Mouse (Mus musculus) NIH3T3 (cell line): ENCODE results near the gene Gm10715.
"Not testable (repeated sequence)": the region's sequence is repeated elsewhere in the genome, so short reads cannot be mapped to it uniquely, and the experiment has no call there.

Source experiments
- DNase-seq: peaks from one replicate; pipeline ENCODE4 v3.0.0-alpha.2; 2012; ENCODE audit warnings: low read depth

Gm10715 gene

GRCm38 (mm10) chr9:3024912-3025467 is 11.7 kb upstream of the Gm10715 start, which contains the start of gene Gm10717:
TSS of gene Gm10717 (plus strand) at chr9:3025417.
- not testable (repeated sequence) for DNase-seq

DNA sequence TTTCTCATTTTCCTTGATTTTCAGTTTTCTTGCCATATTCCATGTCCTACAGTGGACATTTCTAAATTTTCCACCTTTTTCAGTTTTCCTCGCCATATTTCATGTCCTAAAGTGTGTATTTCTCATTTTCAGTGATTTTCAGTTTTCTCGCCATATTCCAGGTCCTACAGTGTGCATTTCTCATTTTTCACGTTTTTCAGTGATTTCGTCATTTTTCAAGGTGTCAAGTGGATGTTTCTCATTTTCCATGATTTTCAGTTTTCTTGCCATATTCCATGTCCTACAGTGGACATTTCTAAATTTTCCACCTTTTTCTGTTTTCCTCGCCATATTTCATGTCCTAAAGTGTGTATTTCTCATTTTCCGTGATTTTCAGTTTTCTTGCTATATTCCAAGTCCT is 11.0 kb upstream of the Gm10715 start:
- not testable (repeated sequence) for DNase-seq

GRCm38 (mm10) chr9:3026136-3026535 is 10.5 kb upstream of the Gm10715 start:
- DNase-seq: not testable (repeated sequence)

DNA sequence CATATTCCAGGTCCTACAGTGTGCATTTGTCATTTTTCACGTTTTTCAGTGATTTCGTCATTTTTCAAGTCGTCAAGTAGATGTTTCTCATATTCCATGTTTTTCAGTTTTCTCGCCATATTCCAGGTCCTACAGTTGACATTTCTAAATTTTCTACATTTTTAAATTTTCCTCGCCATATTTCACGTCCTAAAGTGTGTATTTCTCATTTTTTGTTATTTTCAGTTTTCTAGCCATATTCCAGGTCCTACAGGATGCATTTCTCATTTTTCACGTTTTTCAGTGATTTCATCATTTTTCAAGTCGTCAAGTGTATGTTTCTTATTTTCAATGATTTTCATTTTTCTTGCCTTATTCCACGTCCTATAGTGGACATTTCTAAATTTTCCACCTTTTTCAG is 9.9 kb upstream of the Gm10715 start:
- DNase-seq: not testable (repeated sequence)

- peak; percentile 60 for DNase-seq
These were observed 9.5 kb upstream of the Gm10715 start for GRCm38 (mm10) chr9:3027200-3027599.

DNA sequence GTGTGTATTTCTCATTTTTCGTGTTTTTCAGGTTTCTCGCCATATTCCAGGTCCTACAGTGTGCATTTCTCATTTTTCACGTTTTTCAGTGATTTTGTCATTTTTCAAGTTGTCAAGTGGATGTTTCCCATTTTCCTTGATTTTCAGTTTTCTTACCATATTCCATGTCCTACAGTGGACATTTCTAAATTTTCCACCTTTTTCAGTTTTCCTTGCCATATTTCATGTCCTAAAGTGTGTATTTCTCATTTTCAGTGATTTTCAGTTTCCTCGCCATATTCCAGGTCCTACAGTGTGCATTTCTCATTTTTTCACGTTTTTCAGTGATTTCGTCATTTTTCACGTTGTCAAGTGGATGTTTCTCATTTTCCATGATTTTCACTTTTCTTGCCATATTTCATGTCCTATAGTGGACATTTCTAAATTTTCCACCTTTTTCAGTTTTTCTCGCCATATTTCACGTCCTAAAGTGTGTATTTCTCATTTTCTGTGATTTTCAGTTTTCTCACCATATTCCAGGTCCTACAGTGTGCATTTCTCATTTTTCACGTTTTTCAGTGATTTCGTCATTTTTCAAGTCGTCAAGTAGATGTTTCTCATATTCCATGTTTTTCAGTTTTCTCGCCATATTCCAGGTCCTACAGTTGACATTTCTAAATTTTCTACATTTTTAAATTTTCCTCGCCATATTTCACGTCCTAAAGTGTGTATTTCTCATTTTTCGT is 7.2 kb upstream of the Gm10715 start:
- DNase-seq: not testable (repeated sequence)

GRCm38 (mm10) chr9:3030677-3031318 is 5.9 kb upstream of the Gm10715 start:
- DNase-seq: peak; percentile 82

DNA sequence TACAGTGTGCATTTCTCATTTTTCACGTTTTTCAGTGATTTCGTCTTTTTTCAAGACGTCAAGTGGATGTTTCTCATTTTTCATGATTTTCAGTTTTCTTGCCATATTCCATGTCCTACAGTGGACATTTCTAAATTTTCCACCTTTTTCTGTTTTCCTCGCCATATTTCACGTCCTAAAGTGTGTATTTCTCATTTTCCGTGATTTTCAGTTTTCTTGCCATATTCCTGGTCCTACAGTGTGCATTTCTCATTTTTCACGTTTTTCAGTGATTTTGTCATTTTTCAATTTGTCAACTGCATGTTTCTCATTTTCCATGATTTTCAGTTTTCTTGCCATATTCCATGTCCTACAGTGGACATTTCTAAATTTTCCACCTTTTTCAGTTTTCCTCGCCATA is 2.4 kb upstream of the Gm10715 start, which contains the start of gene Gm17535:
TSS of gene Gm17535 (plus strand) at position 301 of the 400 bp plus-strand sequence.
- DNase-seq: not testable (repeated sequence)

DNA sequence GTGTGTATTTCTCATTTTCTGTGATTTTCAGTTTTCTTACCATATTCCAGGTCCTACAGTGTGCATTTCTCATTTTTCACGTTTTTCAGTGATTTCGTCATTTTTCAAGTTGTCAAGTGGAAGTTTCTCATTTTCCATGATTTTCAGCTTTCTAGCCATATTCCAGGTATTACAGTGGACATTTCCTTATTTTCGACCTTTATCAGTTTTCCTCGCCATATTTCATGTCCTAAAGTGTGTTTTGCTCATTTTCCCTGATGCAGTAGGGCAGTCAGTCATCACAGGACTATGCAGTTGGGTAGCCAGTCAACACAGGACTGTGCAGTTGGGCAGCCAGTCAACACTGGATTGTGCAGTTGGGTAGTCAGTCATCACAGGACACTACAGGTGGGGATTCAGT is 1.5 kb downstream of the Gm10715 start:
- not testable (repeated sequence) for DNase-seq
